Mouse (Mus musculus): ENCODE results near the gene Retreg1.
A peak's percentile ranks its signal among the peaks of the same experiment; 100 is the strongest.

Gene Retreg1

DNA sequence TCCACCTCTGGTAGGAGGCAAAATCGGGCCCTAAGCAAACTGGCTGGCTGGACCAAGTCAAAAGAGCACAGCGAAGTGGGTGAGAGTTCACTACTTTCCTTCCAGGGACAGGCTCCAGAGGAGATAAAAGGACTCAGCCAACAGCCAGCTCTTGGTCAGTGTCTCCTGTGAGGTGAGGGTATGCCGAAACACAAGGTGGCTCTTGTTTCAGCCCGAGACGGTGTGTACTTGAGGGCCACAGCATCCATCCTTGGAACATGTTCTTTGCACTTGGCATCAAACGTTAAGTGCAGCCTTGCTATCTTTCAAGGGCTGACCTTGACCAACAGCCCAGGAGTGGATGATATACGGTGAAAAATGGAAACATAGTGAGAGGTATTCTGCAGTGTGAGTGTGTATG, 75.7 kb downstream of the Retreg1 start:
- no peak for ATAC-seq (ENCODE audit: low TSS enrichment)

DNA sequence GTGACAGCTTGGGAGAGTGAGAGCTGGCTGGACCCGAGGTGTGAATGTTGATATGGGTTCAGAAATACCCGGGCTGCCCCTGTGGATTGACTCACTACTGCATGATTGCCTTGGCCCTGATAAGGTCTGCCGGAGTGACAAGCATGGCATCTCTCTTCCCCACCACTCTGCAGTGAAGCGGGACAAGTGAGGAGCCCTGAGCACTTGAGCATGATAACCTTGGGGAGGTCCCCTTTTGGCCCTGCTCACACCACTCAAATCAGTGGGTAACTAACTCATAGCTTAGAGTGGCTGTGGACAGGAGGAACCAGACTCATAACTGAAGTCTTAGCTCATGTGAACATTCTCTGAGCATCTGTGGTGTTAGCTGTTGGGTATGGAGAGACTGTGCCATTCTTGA, 77.0 kb downstream of the Retreg1 start:
- ATAC-seq (ENCODE audit: low TSS enrichment) = no peak

DNA sequence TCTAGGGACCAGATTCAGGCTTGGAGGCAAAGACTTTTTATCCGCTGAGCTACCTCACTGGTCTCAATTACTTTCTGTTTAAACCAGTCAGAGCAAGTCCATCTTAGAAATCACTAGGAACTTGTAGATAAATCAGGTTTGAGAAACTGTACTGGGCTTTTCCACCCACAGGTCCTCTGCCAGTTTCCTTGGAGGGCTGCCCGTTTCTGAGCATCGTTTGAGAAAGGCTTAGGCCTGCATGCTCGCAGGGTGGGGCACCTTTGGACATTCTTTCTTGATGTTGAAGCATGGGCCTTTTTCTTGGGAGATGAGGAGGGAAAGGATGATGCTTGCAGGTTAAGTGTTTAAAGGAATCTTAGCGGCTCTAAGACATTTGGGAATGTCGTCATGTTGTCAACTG, 77.9 kb downstream of the Retreg1 start:
- peak; percentile 36; the same call in 1 of the 2 replicates for ATAC-seq (ENCODE audit: low TSS enrichment)

DNA sequence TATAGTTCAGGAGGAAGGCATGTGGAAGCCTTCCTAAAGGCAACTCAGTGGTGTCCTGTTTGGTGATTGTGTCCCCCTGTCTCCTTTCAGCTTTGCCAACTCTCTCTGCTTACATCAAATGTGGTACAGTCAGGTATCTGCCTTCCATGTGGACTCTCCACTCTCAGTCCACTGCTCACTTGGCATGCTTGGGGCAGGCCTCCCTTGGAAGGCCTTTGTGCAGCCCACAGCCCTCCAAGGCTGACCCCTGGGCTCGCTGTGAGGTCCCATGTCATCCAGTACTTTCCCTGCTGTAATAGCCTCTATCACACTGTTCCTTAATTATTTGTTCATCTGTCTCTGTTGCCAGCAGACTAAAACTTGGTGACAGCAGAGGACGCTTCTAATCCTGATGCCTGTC, 79.0 kb downstream of the Retreg1 start:
- no peak for ATAC-seq (ENCODE audit: low TSS enrichment)

DNA sequence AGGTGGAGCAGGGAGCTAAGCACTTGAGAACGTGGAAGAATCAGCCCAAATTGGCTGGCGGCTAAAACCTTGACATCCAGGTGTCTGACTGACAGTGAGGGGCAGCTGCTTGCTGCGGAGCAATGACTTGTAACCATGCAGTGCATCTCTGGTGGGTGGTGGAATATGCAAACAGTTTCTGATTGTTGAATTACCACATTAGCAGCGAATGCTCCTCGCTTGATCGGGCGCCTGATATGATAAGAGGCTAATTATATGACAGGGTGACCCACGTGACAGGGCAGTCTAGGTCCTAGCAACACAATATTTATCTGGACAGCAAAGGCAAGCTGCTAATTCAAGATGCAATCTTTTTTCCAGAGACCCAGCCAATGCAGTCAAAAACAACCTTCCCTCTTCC, 80.9 kb downstream of the Retreg1 start:
- no peak for ATAC-seq (ENCODE audit: low TSS enrichment)

DNA sequence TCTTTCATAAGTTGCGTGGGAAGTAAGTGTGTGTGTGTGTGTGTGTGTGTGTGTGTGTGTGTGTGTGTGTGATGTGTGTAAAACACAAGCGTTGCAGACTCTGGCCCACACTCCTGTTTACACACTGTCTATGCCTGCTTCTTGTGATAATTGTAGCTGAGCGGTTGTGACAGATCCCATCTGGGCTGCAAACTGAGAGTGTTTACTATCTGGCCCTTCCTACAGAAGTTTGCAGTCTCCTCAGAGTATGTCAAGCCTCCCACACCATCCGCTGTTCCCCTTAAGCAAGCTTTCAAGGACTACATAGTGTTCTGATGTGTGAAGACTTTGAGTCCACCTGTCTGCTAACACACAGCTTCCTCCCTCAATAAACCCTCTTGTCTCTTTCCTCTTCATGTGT, 83.2 kb downstream of the Retreg1 start:
- peak; percentile 92 for ATAC-seq (ENCODE audit: low TSS enrichment)

DNA sequence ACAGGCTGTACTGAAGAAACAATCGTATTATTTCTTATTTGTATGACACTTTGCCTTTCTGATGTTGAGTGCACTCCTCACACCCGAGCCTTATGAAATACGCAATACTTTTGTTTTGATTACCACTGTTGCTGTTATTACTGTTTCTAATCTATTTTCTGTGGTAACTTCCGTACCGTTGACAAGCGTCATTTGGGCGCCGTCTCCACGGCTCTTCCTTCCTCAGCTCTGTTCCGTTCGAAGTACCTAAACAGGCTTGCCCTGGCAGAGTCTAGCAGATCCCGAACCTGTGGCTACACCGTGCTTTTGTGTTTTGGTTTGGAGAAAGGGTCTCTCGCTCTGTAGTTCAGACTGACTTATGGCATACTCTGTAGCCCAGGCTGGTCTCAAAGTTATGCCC, 84.1 kb downstream of the Retreg1 start:
- no peak for ATAC-seq (ENCODE audit: low TSS enrichment)

DNA sequence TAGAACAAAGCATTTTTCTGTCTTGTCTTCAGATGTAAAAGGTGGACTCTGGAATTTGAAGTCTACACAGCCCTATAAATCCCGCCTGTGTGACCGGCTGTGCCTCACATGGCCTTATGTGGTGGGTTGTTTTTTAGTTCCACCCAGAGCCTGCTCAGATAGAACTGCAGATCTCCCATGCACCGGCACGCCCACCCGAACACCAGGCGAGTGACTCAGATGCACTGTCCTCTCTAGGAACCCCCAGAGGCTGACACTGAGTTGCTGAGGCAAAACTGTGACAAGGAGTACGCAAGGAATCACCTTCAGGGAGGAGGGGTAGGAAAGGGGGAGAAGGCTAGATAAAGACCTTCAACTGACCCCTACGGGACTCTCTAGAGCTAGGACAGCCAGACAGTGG, 85.0 kb downstream of the Retreg1 start:
- ATAC-seq (ENCODE audit: low TSS enrichment) = no peak

DNA sequence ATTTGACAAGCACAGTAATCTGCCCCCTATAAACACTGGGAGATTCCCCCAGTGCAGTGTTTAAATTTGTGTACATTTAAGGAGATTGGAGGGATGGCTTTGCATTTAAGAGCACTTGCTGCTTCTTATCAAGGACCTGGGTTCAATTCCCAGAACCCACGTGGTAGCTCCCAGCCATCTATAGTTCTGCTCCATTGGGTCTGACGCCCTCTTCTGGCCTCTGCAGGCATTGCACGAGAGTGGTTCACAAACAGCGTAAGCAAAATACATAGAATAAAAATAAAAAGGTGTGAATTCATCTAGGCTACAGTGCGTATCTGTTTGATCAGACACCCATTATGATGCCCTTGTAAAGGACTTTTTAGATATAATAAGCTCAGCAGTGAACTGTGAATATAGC, 85.9 kb downstream of the Retreg1 start:
- ATAC-seq (ENCODE audit: low TSS enrichment) = no peak

DNA sequence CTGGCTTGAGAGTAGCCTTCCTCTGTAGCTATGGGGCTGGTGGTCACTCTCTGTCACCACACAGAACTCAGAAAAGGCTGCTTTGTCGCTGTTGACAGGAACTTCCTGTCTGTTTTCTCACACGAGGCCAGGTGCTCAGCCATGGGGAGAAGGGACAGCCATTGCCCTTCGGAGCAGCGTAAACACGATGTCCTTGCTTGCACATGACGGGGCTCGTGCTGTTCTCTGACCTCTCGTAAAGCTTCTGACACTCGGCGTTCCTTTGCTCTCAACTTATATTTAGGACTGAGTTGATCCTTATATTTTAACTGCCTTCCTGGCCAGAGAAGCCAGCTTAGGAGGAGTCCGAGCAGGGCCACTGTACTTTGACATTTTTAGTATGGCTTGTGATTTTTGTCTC, 86.5 kb downstream of the Retreg1 start:
- ATAC-seq (ENCODE audit: low TSS enrichment) = no peak

DNA sequence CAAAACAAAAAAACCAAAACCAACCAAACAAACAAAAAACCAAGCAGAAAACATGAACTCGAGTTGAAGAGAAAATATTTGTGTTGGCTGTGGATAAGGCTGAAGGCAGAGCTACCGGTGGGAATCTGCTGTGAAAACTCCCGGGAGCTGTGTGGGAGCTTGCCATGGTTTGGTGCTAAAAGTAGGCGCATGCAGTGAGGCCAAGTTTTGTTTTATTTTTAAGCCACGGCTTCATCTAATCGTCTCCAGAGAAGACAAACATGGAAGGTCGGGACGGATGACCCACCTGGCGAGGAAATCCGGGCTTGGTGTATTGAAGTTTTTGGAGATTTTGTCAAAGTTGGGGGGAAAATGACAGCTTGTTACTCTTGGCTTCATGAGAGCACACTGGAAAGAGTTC, 87.0 kb downstream of the Retreg1 start:
- peak; percentile 51 for ATAC-seq (ENCODE audit: low TSS enrichment)

DNA sequence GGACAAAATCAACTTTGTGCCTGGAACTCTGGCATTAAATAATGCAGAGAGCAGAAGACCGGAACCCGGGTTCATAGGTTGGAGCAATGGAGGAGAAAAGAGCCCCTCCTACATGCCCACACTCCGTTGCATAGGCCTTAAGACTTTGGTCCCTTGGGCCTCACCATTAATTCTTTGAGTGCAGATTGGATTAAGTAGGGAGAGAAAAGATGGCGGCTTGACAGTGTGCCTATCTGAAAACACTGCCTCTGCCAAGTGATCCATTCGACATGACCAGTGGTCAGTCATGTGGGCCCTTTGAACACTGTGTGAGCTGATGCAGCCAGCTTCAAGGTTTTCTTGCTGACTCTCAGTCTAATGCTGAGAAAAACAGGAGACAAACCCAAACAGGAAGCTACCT, 87.7 kb downstream of the Retreg1 start:
- no peak for ATAC-seq (ENCODE audit: low TSS enrichment)

DNA sequence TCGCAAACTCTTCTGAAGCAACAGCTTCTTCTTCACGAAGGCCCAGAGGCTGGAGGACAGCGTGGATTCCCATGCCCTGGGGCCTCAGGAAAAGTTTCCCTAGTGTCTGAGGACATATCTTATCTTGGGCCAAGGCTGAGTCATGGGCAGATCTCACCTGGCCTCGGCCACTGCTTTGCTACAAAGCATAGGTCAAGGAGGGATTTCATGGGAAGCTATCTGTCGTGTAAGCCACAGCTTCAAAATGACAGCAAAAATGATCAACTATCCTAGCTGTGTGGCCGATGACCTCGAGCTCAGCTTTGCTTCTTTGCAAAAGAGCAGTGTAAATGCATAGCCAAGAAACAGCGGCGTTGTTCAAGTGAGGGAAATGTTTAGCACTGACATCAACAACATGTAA, 89.5 kb downstream of the Retreg1 start:
- no peak for ATAC-seq (ENCODE audit: low TSS enrichment)

DNA sequence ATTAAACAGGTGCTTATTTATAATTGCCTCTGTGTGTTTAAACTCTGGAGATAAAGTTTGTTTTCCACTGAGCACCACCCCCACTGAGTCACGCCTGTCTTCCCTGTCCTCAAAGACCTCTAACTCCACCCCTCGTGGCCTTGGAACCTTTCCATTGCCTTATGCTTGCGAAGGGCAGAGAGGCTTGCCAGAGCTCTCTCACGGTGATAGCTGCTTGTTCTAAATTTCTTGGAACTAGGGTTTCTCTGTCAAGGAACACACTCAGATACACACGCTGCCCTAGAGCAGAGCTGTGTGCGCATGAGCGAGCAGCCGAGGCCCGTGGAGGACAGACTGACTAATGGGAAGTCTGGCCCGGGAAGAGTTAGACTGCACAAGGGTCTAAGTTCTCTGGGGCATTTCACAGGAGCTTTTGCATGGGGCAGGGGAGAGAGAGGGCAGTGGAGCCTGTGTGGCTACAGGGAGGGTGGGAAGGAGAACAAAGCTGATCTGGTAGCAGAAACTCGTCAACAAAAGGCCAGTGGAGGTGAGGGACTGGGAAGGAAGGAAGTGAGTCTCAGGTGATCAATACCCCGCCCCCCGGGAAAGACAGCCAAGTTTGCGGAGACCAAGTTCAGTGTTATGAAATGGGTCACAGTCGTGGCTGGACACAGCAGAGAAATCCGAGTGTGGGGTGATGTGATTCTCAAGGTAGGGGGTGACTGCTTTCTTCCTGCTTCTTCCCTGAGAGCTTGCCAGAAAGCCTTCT, 90.1 kb downstream of the Retreg1 start:
- no peak for ATAC-seq (ENCODE audit: low TSS enrichment)

DNA sequence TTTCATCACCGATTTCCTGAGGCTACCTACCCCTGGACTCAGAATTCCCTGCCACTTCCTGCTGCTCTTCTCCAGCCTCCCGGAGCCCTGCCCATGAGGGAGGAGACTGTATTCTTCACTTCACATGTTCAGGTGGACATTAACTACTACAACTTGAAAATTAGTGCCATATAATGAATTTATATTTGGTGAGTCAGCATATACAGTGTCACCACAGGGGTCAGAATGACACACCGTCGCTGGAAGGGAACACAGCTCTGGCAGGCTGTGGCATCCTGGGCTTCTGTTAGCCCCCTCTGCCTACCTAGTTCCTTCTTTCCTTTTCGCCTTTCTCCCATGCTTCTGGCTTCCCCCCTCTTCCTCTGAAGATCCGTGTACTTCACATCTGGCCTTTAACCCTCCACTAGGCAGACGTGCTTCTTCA, 90.7 kb downstream of the Retreg1 start:
- no peak for ATAC-seq (ENCODE audit: low TSS enrichment)

DNA sequence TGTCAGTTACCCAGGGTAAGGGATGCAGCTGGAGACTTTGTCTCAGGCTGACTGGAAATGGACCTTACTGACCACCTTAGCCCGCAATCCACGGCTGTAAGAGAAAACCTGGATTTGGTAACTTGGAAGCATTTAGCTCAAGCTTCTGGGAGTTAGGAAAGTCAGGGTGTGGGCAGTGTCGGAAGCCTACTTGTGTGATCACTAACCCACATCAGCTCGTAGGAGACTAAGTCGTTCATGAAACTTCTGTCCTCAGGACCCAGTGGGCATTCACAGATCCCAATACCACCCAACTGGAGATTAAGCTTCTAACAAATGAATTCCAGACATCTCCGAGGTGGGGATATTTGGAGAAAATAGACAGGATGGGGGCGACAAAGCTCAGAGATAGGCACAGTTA, 91.4 kb downstream of the Retreg1 start:
- peak; percentile 31 for ATAC-seq (ENCODE audit: low TSS enrichment)

DNA sequence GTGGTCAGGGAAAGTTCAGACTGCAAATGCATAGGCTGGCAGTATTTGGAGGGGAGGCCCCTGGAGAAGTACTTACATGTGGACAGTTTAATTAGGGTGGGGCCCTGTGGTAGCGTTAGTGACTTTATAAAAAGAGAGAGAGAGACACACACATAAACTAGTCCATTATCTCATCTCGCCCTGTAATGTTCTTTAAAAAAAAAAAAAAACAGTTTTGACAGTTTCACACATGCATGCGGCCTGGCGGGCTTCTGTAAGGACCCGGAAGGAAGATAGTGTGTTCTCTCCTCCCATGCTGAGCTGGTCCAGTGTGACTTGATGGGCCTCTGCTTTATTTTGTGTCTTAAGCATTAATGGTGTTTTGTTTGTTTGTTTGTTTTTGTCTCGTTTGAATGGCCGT, 95.5 kb downstream of the Retreg1 start:
- ATAC-seq (ENCODE audit: low TSS enrichment) = no peak

DNA sequence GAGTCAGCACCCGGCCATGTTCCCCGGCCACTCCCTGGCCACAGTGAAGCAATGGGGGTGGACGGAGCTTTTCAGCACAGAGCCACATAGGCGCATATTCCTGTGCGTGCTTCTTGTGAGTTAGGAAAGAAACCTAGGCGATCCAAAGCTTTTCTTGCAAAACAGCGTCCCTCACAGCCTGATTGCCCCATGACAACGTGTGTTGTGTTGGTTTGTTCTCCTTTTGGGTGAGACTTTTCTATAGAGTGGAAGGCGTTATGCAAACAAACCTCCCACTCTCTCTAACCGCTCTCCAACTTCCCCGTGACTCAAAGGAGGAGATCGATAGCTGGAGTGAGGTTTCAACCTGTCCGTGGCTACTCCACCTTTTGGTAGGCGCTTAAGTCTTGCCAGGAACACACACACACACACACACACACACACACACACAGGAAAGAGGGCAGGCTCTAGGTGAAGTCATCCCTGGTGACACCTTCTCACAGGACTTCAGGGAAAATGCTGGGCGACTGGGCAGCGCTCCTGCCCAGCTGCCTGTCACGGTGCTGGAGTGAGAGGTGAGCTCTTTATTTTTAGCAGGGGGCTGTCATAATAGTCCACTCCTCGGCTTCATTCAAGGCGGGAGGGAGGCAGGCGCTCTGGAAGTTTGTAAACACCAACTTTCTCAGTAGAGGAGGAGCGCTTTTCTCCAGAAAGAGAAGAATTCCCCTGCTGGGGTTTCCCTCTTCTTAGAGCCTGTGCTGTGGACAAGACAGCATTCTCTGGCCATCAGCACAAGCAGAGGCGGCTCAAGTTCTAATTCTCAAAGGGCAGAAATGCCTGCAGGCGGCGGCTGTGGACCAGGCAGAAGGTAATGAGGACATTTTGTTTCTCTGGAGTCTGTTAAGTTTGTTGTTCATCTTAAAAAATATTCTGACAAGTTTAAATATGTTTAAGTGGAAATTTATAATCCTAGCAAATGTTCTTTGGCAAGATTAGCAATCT, 97.7 kb downstream of the Retreg1 start:
- peak; percentile 66 for ATAC-seq (ENCODE audit: low TSS enrichment)

DNA sequence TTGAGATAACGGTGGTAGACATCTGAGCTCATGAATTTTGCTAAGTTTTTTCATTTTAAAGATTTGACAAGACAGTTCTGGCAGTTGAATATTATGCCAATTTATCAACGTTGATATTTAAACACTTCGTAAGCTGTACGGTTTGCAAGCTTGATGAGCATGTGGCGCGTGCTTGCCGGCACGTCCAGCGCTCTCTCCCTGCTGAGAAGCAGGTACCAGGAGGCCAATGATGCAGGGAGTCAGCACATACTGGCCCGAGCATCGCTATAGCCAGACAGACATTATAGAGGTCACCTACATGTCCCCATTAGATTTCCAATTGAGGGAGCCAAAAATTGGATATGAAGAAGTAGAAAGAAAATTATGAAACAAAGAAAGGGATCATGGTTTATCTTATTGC, 98.5 kb downstream of the Retreg1 start:
- no peak for ATAC-seq (ENCODE audit: low TSS enrichment)

DNA sequence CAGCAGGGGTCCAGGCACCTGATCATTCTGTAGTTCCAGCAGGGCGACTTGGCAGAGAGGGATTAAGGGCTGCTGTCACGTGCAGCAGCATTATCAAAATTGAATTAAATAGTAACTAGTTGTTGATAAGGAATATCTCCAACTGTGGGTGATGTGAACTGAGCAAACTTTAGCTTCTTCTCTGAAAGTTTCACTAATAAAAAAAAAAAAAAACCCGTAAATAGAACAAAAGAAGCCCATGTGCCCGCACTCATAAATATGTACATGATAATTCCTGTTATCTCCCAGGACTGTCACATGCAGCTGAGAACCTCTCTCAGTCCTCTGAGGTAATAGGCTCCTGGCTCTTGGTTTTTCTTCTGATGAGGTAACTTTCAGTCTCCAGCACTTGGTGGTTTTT, 99.4 kb downstream of the Retreg1 start:
- no peak for ATAC-seq (ENCODE audit: low TSS enrichment)

DNA sequence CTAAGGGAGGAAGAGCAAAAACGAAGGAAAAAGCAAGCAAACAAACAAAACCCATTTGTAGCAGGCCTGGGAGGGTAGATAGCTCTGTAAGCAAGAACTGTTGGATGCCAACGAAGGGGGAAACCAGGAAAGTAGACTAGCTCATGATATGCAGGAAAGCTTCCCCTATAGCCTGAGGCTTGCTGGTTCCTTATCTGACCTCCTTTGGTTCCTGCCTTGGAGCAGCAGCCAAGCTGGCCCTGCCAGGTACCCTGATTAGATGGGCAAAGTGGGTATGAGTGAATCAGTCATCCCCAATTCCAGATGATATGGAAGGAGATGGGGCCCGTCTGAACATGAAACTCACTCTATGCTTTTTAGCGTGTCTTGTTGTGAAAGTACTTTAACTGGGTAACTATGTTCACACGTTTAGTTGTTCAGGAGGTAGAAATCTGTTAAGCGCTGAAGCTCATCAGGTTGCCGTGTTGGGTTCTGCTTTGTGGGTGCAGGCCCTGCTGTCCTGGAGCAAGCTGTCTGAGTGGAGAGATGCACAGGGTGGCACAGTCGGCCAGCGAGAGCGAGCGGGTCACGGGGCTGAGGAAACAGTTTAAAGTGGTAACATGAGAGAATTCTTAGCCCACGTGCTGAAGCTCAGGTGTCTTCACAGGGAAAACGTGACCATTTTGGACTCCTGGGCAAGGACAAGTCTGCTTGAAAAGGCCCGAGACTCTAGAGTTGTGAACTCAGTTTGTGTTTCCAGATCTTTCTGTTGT, 100.6 kb downstream of the Retreg1 start:
- ATAC-seq (ENCODE audit: low TSS enrichment) = no peak

DNA sequence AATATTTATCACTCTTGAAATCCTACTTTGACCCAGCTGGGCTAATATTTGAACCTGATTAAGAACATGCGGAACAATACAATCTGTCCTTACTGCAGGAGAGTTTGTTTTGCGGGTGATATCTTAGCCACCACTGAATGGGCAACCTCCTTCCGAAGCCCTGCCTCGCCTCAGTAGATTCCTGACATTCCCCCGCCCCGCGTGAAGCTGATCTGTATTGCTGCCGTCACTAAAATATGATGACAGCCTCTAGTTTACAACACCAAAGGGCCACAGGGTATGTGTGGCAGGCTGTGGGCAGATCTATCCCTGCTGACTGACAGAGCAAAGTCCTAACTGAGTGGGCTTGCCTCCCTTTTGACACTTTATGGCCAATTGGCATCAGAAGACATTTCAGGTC, 102.2 kb downstream of the Retreg1 start:
- ATAC-seq (ENCODE audit: low TSS enrichment) = no peak
